ENCODE assay signal across 17 mouse cellular contexts in genomic region chr10:95109576-95109975, GRCm38 (mm10).
"Had no signal": no experiment of that assay in that cellular context is flagged by ENCODE, and none has a peak within 500 bp of the region (broad histone marks: within the 10 kb centered on the region; RNA-seq: fewer than 3 reads in every experiment).

No protein-coding gene starts in this region.

- H3K27ac ChIP-seq: lung, embryonic 15.5 days; macrophage; midbrain, embryonic 13.5 days; midbrain, embryonic 15.5 days; neural tube, embryonic 12.5 days had no signal

- H3K4me3 ChIP-seq: lung, embryonic 15.5 days; megakaryocyte, embryonic 14.5 days; midbrain, embryonic 13.5 days; midbrain, embryonic 15.5 days; neural tube, embryonic 12.5 days had no signal

- H3K27me3 ChIP-seq: lung, embryonic 15.5 days; megakaryocyte, embryonic 14.5 days; midbrain, embryonic 13.5 days; midbrain, embryonic 15.5 days; neural tube, embryonic 12.5 days had no signal

- H3K4me2 ChIP-seq: lung, embryonic 15.5 days; midbrain, embryonic 11.5 days; midbrain, embryonic 13.5 days; midbrain, embryonic 15.5 days; neural tube, embryonic 12.5 days had no signal

- ATAC-seq: liver, postnatal 0 days; lung, postnatal 0 days; midbrain, embryonic 13.5 days; midbrain, embryonic 15.5 days had no signal

- H3K9ac ChIP-seq: liver, postnatal 0 days; lung, embryonic 15.5 days; midbrain, embryonic 13.5 days; midbrain, embryonic 15.5 days; neural tube, embryonic 12.5 days had no signal

- H3K9me3 ChIP-seq: lung, embryonic 15.5 days; midbrain, embryonic 13.5 days; midbrain, embryonic 15.5 days; neural tube, embryonic 12.5 days had no signal

- H3K36me3 ChIP-seq: lung, embryonic 15.5 days; midbrain, embryonic 13.5 days; midbrain, embryonic 15.5 days; neural tube, embryonic 12.5 days had no signal

- DNase-seq: liver, postnatal 0 days; lung, adult 2 months; lung, postnatal 14 days; lung, postnatal 36 days; right cerebral cortex, postnatal 14 days; spleen, adult 18-20 months; thymus, adult 18-20 months; thymus, postnatal 14 days; thymus, postnatal 36 days had no signal
